Mouse (Mus musculus) forebrain, embryonic 10.5 days (tissue): Measurements from ENCODE around the gene Slc25a51. TPM values are rescaled to one million over a fixed set of nuclear protein-coding genes. Genes with fewer than 3 reads are reported as not detected.
"Not testable (repeated sequence)": the region's sequence is repeated elsewhere in the genome, so short reads cannot be mapped to it uniquely, and the experiment has no call there.

Source experiments
- DNase-seq: peaks from one replicate; pipeline ENCODE4 v3.0.0-alpha.2; 2017; ENCODE audit warnings: low spot score; ENCODE audit errors: extremely low spot score
- H3K27ac ChIP-seq: fragments of 300-500 bp; sonication (generic); 2 replicates; pipeline ENCODE4 v1.5.1; 2016; ENCODE audit warnings: mild to moderate bottlenecking
- H3K27me3 ChIP-seq: fragments of 300-500 bp; sonication (generic); 2 replicates; pipeline ENCODE4 v1.6.1; 2016; ENCODE audit warnings: mild to moderate bottlenecking; ENCODE audit not compliant: poor library complexity, severe bottlenecking
- H3K36me3 ChIP-seq: fragments of 300-500 bp; sonication (generic); replicated peaks from 2 replicates; pipeline ENCODE4 v1.6.1; 2016; ENCODE audit warnings: mild to moderate bottlenecking, moderate library complexity
- H3K4me1 ChIP-seq: fragments of 300-500 bp; sonication (generic); 2 replicates; pipeline ENCODE4 v1.6.1; 2016
- H3K4me3 ChIP-seq: fragments of 300-500 bp; sonication (generic); 2 replicates; pipeline ENCODE4 v1.5.1; 2016; ENCODE audit warnings: mild to moderate bottlenecking, moderate library complexity
- H3K9me3 ChIP-seq: fragments of 300-500 bp; sonication (generic); 2 replicates; pipeline ENCODE4 v1.6.1; 2016; ENCODE audit warnings: mild to moderate bottlenecking, moderate library complexity
- WGBS: fragments of 180-500 bp; shearing (Covaris S2); methylation state at CpG from one replicate; pipeline ENCODE4 v1.1.7; 2016; 5-methylcytosine and 5-hydroxymethylcytosine counted together
- polyA plus RNA-seq: library from polyadenylated mRNA; unstranded; fragments of >200 nt; fragmentation: Nextera tagmentation; extraction: Ambion mirVana; gene quantifications from 2 replicates; pipeline ENCODE4 v1.2.1, GENCODE M21; 2016

Gene Slc25a51
- polyA plus RNA-seq, 1 experiment from 2014 or later, result 78.5 TPM

GRCm38 (mm10) chr4:45406397-45406796, 2.2 kb downstream of the Slc25a51 start:
- Histone ChIP-seq H3K4me1 (peaks cover 34% of the 10 kb centered on the region), H3K27ac (0 out of 2 replicates have a peak overlapping the region, but pooled peaks have one; percentile 13), H3K27me3 (peaks cover 5% of the 10 kb centered on the region; the same call in 1 of the 2 replicates), H3K4me3 (peak overlapping the region; percentile 99; the same call in 1 of the 2 replicates), H3K9me3 (no peaks in the 10 kb centered on the region), H3K36me3 (peaks cover 40% of the 10 kb centered on the region)
- 84% methylated on average over 7 of the region's 7 CpGs for WGBS
- no peak for DNase-seq

- Histone ChIP-seq H3K36me3 (peaks cover 50% of the 10 kb centered on the region), H3K9me3 (no peaks in the 10 kb centered on the region), H3K4me3 (no peak overlapping the region), H3K27ac (no peak overlapping the region), H3K27me3 (no peaks in the 10 kb centered on the region), H3K4me1 (peaks cover 34% of the 10 kb centered on the region)
- DNase-seq, result no peak
- 85% methylated on average over 7 of the region's 7 CpGs for WGBS
These were observed 3.3 kb downstream of the Slc25a51 start for GRCm38 (mm10) chr4:45405315-45405714.

- H3K27me3 ChIP-seq, result no peaks in the 10 kb centered on the region
- DNase-seq, result no peak
- no peaks in the 10 kb centered on the region for H3K9me3 ChIP-seq
- peaks cover 29% of the 10 kb centered on the region for H3K4me1 ChIP-seq
- H3K36me3 ChIP-seq, result peaks cover 63% of the 10 kb centered on the region
- WGBS, result 90% methylated on average over 7 of the region's 7 CpGs
- no peak overlapping the region for H3K4me3 ChIP-seq
- H3K27ac ChIP-seq, result no peak overlapping the region
These were observed 4.5 kb downstream of the Slc25a51 start for GRCm38 (mm10) chr4:45404086-45404485.

GRCm38 (mm10) chr4:45403499-45403878, 5.1 kb downstream of the Slc25a51 start:
- no peak overlapping the region for H3K27ac ChIP-seq
- H3K4me1 ChIP-seq, result peaks cover 23% of the 10 kb centered on the region
- peaks cover 69% of the 10 kb centered on the region for H3K36me3 ChIP-seq
- no peaks in the 10 kb centered on the region for H3K9me3 ChIP-seq
- H3K27me3 ChIP-seq, result no peaks in the 10 kb centered on the region
- no peak for DNase-seq
- 93% methylated on average over 7 of the region's 7 CpGs for WGBS
- no peak overlapping the region for H3K4me3 ChIP-seq

- WGBS, result 93% methylated on average over 7 of the region's 7 CpGs
- Histone ChIP-seq H3K27ac (no peak overlapping the region), H3K9me3 (no peaks in the 10 kb centered on the region), H3K27me3 (no peaks in the 10 kb centered on the region), H3K4me1 (peaks cover 22% of the 10 kb centered on the region), H3K36me3 (peaks cover 74% of the 10 kb centered on the region), H3K4me3 (no peak overlapping the region)
- no peak for DNase-seq
These were observed 5.6 kb downstream of the Slc25a51 start for GRCm38 (mm10) chr4:45402878-45403498.

GRCm38 (mm10) chr4:45402281-45402680, 6.3 kb downstream of the Slc25a51 start:
- peaks cover 81% of the 10 kb centered on the region for H3K36me3 ChIP-seq
- H3K27ac ChIP-seq, result no peak overlapping the region
- no peaks in the 10 kb centered on the region for H3K27me3 ChIP-seq
- H3K4me3 ChIP-seq, result no peak overlapping the region
- no peak for DNase-seq
- peaks cover 15% of the 10 kb centered on the region for H3K4me1 ChIP-seq
- WGBS, result 93% methylated on average over 4 of the region's 4 CpGs
- no peaks in the 10 kb centered on the region for H3K9me3 ChIP-seq

- Histone ChIP-seq H3K9me3 (no peaks in the 10 kb centered on the region), H3K4me3 (no peak overlapping the region), H3K27ac (no peak overlapping the region), H3K36me3 (peaks cover 96% of the 10 kb centered on the region), H3K4me1 (peaks cover 3% of the 10 kb centered on the region; the same call in 1 of the 2 replicates), H3K27me3 (no peaks in the 10 kb centered on the region)
- no peak for DNase-seq
- WGBS, result 96% methylated on average over 45 of the region's 45 CpGs
These were observed 8.9 kb downstream of the Slc25a51 start for GRCm38 (mm10) chr4:45399421-45400210.

- peaks cover 83% of the 10 kb centered on the region for H3K36me3 ChIP-seq
- H3K4me1 ChIP-seq, DNase-seq, H3K9me3 ChIP-seq, H3K4me3 ChIP-seq, H3K27me3 ChIP-seq, H3K27ac ChIP-seq: not testable (repeated sequence)
- 91% methylated on average over 5 of the region's 5 CpGs for WGBS
These were observed 10.3 kb downstream of the Slc25a51 start for GRCm38 (mm10) chr4:45398315-45398714.

- not testable (repeated sequence) for H3K27me3 ChIP-seq, H3K4me3 ChIP-seq, H3K4me1 ChIP-seq, H3K9me3 ChIP-seq, H3K27ac ChIP-seq, DNase-seq
- 92% methylated on average over 6 of the region's 6 CpGs for WGBS
- peaks cover 62% of the 10 kb centered on the region for H3K36me3 ChIP-seq
These were observed 12.4 kb downstream of the Slc25a51 start for GRCm38 (mm10) chr4:45396211-45396610.

GRCm38 (mm10) chr4:45393658-45394057, 14.9 kb downstream of the Slc25a51 start:
- no peak overlapping the region for H3K27ac ChIP-seq
- H3K4me3 ChIP-seq, result no peak overlapping the region
- H3K9me3 ChIP-seq, result no peaks in the 10 kb centered on the region
- 83% methylated on average over 5 of the region's 5 CpGs for WGBS
- peaks cover 36% of the 10 kb centered on the region for H3K36me3 ChIP-seq
- no peak for DNase-seq
- H3K27me3 ChIP-seq, result no peaks in the 10 kb centered on the region
- peaks cover 9% of the 10 kb centered on the region for H3K4me1 ChIP-seq

- H3K27ac ChIP-seq, result no peak overlapping the region
- H3K36me3 ChIP-seq, result peaks cover 29% of the 10 kb centered on the region
- H3K9me3 ChIP-seq, result no peaks in the 10 kb centered on the region
- H3K4me3 ChIP-seq, result no peak overlapping the region
- WGBS, result 89% methylated on average over 8 of the region's 8 CpGs
- no peaks in the 10 kb centered on the region for H3K27me3 ChIP-seq
- DNase-seq, result no peak
- peaks cover 9% of the 10 kb centered on the region for H3K4me1 ChIP-seq
These were observed 15.6 kb downstream of the Slc25a51 start for GRCm38 (mm10) chr4:45392994-45393393.

- DNase-seq, result no peak
- Histone ChIP-seq H3K4me3 (no peak overlapping the region), H3K27ac (no peak overlapping the region), H3K27me3 (no peaks in the 10 kb centered on the region), H3K36me3 (peaks cover 25% of the 10 kb centered on the region), H3K9me3 (no peaks in the 10 kb centered on the region), H3K4me1 (peaks cover 9% of the 10 kb centered on the region)
- 85% methylated on average over 11 of the region's 11 CpGs for WGBS
These were observed 16.0 kb downstream of the Slc25a51 start for GRCm38 (mm10) chr4:45392572-45392971.

- Histone ChIP-seq H3K27ac (no peak overlapping the region), H3K36me3 (peaks cover 20% of the 10 kb centered on the region), H3K4me3 (no peak overlapping the region), H3K27me3 (no peaks in the 10 kb centered on the region), H3K9me3 (peaks cover 3% of the 10 kb centered on the region; the same call in 1 of the 2 replicates), H3K4me1 (peaks cover 9% of the 10 kb centered on the region)
- DNase-seq, result no peak
- WGBS, result 75% methylated on average over 4 of the region's 4 CpGs
These were observed 16.5 kb downstream of the Slc25a51 start for GRCm38 (mm10) chr4:45392099-45392498.
